Mouse (Mus musculus): ENCODE results near the gene Slc25a28. TPM values are rescaled to one million over a fixed set of nuclear protein-coding genes. Genes with fewer than 3 reads are reported as not detected.

Slc25a28 gene
- total RNA-seq, 2 experiments from 2014 or later, result 27.9 to 29.3 TPM

Small RNAs within 50 kb of the gene (microRNA-seq; reads per million reads assigned to microRNA genes)
- 0 reads per million in 2 experiments for gene Gm22646 (ENCODE audit: borderline number of aligned reads in 2 of 2)

Other genes starting within 250 kb of the Slc25a28 start
- gene Cnnm1, start 234.4 kb downstream of the Slc25a28 start, total RNA-seq (2021), result not detected
- gene Got1, start 150.3 kb downstream of the Slc25a28 start, total RNA-seq (2021), result 1,000 to 10,000 TPM in 1 of 2 experiments, 100 to 1,000 TPM in 1; 980 to 1,055 TPM
- gene Nkx2-3, start 62.6 kb downstream of the Slc25a28 start, total RNA-seq (2021), result not detected
- gene Entpd7, start 14.8 kb upstream of the Slc25a28 start, total RNA-seq (2021), result 1 to 10 TPM; 2.9 to 3.3 TPM
- gene Cutc, start 78.1 kb upstream of the Slc25a28 start, total RNA-seq (2021), result 10 to 100 TPM; 15.1 to 16.3 TPM
- gene Cox15, start 78.1 kb upstream of the Slc25a28 start, total RNA-seq (2021), result 10 to 100 TPM; 31.9 to 34.3 TPM
- not detected for gene Abcc2, start 107.3 kb upstream of the Slc25a28 start, total RNA-seq (2021)

Data from heart, postnatal 36 days (tissue).